Mouse (Mus musculus) embryo, embryonic 11 days (tissue): ENCODE data around the gene Mmp2.

Experiments
- DNase-seq: peaks from one replicate; pipeline ENCODE4 v3.0.0-alpha.2; 2015

Gene Mmp2

GRCm38 (mm10) chr8:92899590-92899989 is 72.5 kb downstream of the Mmp2 start:
- DNase-seq: no peak

GRCm38 (mm10) chr8:92901107-92901506 is 74.0 kb downstream of the Mmp2 start, which contains the start of gene Capns2:
TSS of gene Capns2 (plus strand) at chr8:92901407.
- DNase-seq: no peak

DNA sequence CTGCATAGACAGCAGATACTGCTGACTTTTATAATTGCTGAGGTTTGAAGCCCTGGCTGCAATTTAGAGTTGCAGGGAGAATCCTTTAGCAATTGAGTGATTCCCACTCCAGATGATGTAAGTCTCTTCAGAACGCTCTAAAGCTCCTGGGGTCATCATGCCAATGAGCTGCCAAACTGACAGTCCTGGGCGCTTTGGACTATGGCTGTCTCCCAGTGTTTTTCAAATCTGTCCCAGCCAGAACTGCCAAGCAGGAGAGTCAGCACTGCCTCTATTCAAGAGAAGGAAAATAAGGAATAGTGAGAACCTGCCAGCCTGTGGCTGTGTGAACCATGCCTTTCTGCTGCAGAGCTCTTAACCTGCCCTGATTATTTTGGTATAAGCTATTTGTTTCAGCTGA is 75.9 kb downstream of the Mmp2 start:
- DNase-seq: no peak
